ENCODE assay signal across 17 mouse cellular contexts in genomic region chr1:77535905-77536304, GRCm38 (mm10). TPM values are rescaled to one million over a fixed set of nuclear protein-coding genes. Genes with fewer than 3 reads are reported as not detected.
DNase-seq lines count a peak whose midpoint lies in the region; ATAC-seq and TF ChIP-seq lines count a peak whose summit lies in the region.
"Had no signal": no experiment of that assay in that cellular context is flagged by ENCODE, and none has a peak within 500 bp of the region (broad histone marks: within the 10 kb centered on the region; RNA-seq: fewer than 3 reads in every experiment).

No protein-coding gene starts in this region.

- H3K27me3 ChIP-seq in lung, embryonic 15.5 days: no peaks in the 10 kb centered on the region
- no peaks in the 10 kb centered on the region for H3K27me3 ChIP-seq in stomach, postnatal 0 days (ENCODE audit: control insufficient read depth, insufficient read depth, low read length)
- H3K27me3 ChIP-seq: forebrain, embryonic 13.5 days; neural tube, embryonic 15.5 days had no signal

- TF ChIP-seq EP300 in stomach, postnatal 0 days (optimal IDR thresholded peaks at IDR 0.05): no peak

- H3K4me3 ChIP-seq in lung, embryonic 15.5 days: no peak overlapping the region
- no peak overlapping the region for H3K4me3 ChIP-seq in stomach, postnatal 0 days (ENCODE audit: low read depth, low read length)
- H3K4me3 ChIP-seq: forebrain, embryonic 13.5 days; neural tube, embryonic 15.5 days had no signal

- peaks cover 10% of the 10 kb centered on the region; the same call in 1 of the 2 replicates for H3K4me1 ChIP-seq in lung, embryonic 15.5 days
- H3K4me1 ChIP-seq in stomach, postnatal 0 days (replicated peaks; ENCODE audit: control insufficient read depth, insufficient read depth): no peaks in the 10 kb centered on the region

- no peak for TF ChIP-seq CTCF in stomach, postnatal 0 days (IDR thresholded peaks at IDR 0.05; ENCODE audit: low read depth)

- 19% methylated on average over 5 of the region's 5 CpGs for WGBS in lung, embryonic 15.5 days
- 13% methylated on average over 5 of the region's 5 CpGs for WGBS in stomach, postnatal 0 days

- no peak overlapping the region for H3K4me2 ChIP-seq in lung, embryonic 15.5 days
- H3K4me2 ChIP-seq in stomach, postnatal 0 days (replicated peaks; ENCODE audit: low read depth): no peak overlapping the region
- H3K4me2 ChIP-seq: forebrain, embryonic 13.5 days; liver, embryonic 11.5 days; midbrain, embryonic 11.5 days; neural tube, embryonic 15.5 days had no signal

- DNase-seq in heart, postnatal 14 days: peak; percentile 11 to 33
- DNase-seq in heart, postnatal 25 days (ENCODE audit: low spot score): no peak
- peak; percentile 62 for DNase-seq in urinary bladder, postnatal 14 days (ENCODE audit: low spot score)
- no peak for DNase-seq in urinary bladder, postnatal 10 days (ENCODE audit: low spot score)
- peak; percentile 24 for DNase-seq in stomach, postnatal 0 days (ENCODE audit: low spot score)
- no peak for DNase-seq in thymus, postnatal 10 days (ENCODE audit: low spot score in 2 of 2)
- no peak for DNase-seq in kidney, postnatal 4 days
- DNase-seq: adrenal gland, adult 2 months; cerebellum, adult 11-12 months; cerebellum, postnatal 25 days; kidney, adult 18-20 months; kidney, postnatal 10 days had no signal

- intact Hi-C loops in heart, postnatal 14 days (cut with DNase I): no loop called here
- intact Hi-C loops in heart, postnatal 25 days (cut with DNase I): no loop called here

- no peaks in the 10 kb centered on the region for H3K9me3 ChIP-seq in lung, embryonic 15.5 days
- no peaks in the 10 kb centered on the region for H3K9me3 ChIP-seq in stomach, postnatal 0 days (ENCODE audit: control insufficient read depth, low read length)
- H3K9me3 ChIP-seq: forebrain, embryonic 13.5 days; neural tube, embryonic 15.5 days had no signal

- H3K36me3 ChIP-seq in lung, embryonic 15.5 days: no peaks in the 10 kb centered on the region
- H3K36me3 ChIP-seq in stomach, postnatal 0 days (ENCODE audit: control insufficient read depth, insufficient read depth, low read length): no peaks in the 10 kb centered on the region
- H3K36me3 ChIP-seq: neural tube, embryonic 15.5 days had no signal

- H3K9ac ChIP-seq in lung, embryonic 15.5 days: no peak overlapping the region
- no peak overlapping the region for H3K9ac ChIP-seq in stomach, postnatal 0 days (ENCODE audit: low read length)
- H3K9ac ChIP-seq: forebrain, embryonic 13.5 days; neural tube, embryonic 15.5 days had no signal

- peak overlapping the region; percentile 41; the same call in 1 of the 2 replicates for H3K27ac ChIP-seq in lung, embryonic 15.5 days
- H3K27ac ChIP-seq in stomach, postnatal 0 days (replicated peaks): no peak overlapping the region
- H3K27ac ChIP-seq: forebrain, embryonic 13.5 days; neural tube, embryonic 15.5 days had no signal

- ATAC-seq in lung, embryonic 15.5 days (ENCODE audit: borderline replicate concordance, extremely low read depth, low FRiP score, low TSS enrichment): 0 out of 2 replicates have a peak, but pooled peaks have one; percentile 64
- no peak for ATAC-seq in stomach, postnatal 0 days (ENCODE audit: low FRiP score, low TSS enrichment)
- ATAC-seq: forebrain, embryonic 13.5 days had no signal

RNA-seq across cellular contexts. Expression of gene Epha4, which starts 21.0 kb away (rescaled TPM):
- total RNA-seq in heart, postnatal 14 days (2021): 10 to 100 TPM; 15.2 to 18.1 TPM
- 10 to 100 TPM; 27.4 to 28.7 TPM for total RNA-seq in heart, postnatal 25 days (2021)
- 14.2 and 16.9 TPM in 2 replicates for polyA plus RNA-seq in lung, embryonic 15.5 days (2015; fragmentation: Nextera tagmentation; extraction: Ambion mirVana)
- polyA plus RNA-seq in stomach, postnatal 0 days (2015; fragmentation: Nextera tagmentation; extraction: Ambion mirVana): 3.8 and 5.4 TPM in 2 replicates

Comparison
In these comparisons a context has a peak if more than half of its experiments do, and no peak if none do; other contexts are left out.
1. DNase-seq: peak in heart, postnatal 14 days (2 of 2), urinary bladder, postnatal 14 days (single experiment) and stomach, postnatal 0 days (single experiment); none in heart, postnatal 25 days (single experiment), urinary bladder, postnatal 10 days (single experiment), thymus, postnatal 10 days (0 of 2) and kidney, postnatal 4 days (0 of 2).